8 mouse cellular contexts compared by ENCODE assay signal in the genomic region with DNA sequence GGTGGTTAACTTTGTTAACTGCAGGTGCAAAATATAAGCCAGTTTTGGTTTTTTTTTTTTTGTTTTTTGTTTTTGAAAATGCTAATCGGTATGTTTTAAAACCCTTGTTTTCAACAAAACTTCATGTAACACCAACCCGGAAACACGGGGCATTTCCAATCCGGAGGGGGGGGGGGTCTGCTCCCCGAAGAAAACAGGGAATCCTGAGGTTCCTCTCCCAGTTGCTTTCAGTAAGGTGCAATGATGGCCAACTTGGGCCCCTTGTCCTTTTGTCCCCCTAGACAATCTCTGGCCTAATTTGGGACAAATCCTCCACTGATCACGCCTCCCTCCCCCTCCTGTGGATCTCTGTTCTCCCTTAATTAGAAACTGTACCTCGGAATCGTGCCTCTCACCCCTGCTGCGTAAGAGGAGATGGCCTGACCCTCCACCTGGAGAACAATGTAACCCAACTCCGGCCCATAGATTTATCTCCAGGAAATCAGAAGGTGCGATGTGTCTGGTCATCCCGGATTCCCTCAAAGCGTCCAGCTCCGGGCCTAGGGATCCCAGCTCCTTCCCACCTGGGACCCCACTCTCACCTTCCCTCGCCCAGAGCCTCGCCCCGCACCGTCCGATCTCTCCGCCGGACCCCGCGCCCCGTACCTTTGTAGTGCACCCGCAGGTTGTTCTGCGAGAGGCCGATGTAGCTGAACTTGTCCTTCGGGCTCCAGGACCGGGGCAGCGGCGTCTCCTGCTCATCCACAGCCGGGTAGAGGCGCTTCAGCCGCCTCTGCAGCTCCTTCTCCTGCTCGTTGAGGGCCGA. TPM values are rescaled to one million over a fixed set of nuclear protein-coding genes. Genes with fewer than 3 reads are reported as not detected.
A peak's percentile ranks its signal among the peaks of the same experiment; 100 is the strongest.
DNase-seq lines count a peak whose midpoint lies in the region; ATAC-seq and TF ChIP-seq lines count a peak whose summit lies in the region.

No protein-coding gene starts in this region.

- H3K36me3 ChIP-seq in CH12.LX (replicated peaks in 1 of 2; ENCODE audit: control insufficient read depth in 1 of 2, insufficient read depth in 1 of 2, low read length in 1 of 2) (peaks cover 0 to 13% of the 10 kb centered on the region in 2 experiments), macrophage (ENCODE audit: inconsistent target) (no peaks in the 10 kb centered on the region)
- no peaks in the 10 kb centered on the region for H3K36me3 ChIP-seq in embryonic facial prominence, embryonic 12.5 days
- H3K36me3 ChIP-seq in heart, embryonic 13.5 days, result no peaks in the 10 kb centered on the region

- dilution Hi-C loops in CH12.LX (cut with MboI; ENCODE audit: extremely low pct_ligation_motif_present, extremely low pct_unique_long_range_greater_than_20kb, low sequenced_read_pairs), result no loop called here

- H3K27me3 ChIP-seq in CH12.LX (replicated peaks), result no peaks in the 10 kb centered on the region
- no peaks in the 10 kb centered on the region for H3K27me3 ChIP-seq in embryonic facial prominence, embryonic 12.5 days
- no peaks in the 10 kb centered on the region for H3K27me3 ChIP-seq in heart, embryonic 13.5 days (replicated peaks)

- peak; percentile 24 for DNase-seq in CH12.LX (ENCODE audit: extremely low read depth)
- peak; percentile 38 for DNase-seq in adrenal gland, adult 8-10 months
- peak; percentile 37 for DNase-seq in kidney, postnatal 14 days
- DNase-seq in spleen, adult 18-20 months, result peak; percentile 19 to 40
- no peak for DNase-seq in layer of hippocampus, adult 8-10 months (ENCODE audit: low spot score in 2 of 2)

- no peaks in the 10 kb centered on the region for H3K9me3 ChIP-seq in CH12.LX (replicated peaks; ENCODE audit: low read length)
- H3K9me3 ChIP-seq in embryonic facial prominence, embryonic 12.5 days, result no peaks in the 10 kb centered on the region
- no peaks in the 10 kb centered on the region for H3K9me3 ChIP-seq in heart, embryonic 13.5 days

- H3K4me2 ChIP-seq in CH12.LX (ENCODE audit: insufficient read depth, low read depth, poor library complexity, severe bottlenecking), result peak overlapping the region; percentile 57
- peak overlapping the region; percentile 81 for H3K4me2 ChIP-seq in embryonic facial prominence, embryonic 12.5 days (replicated peaks)
- H3K4me2 ChIP-seq in heart, embryonic 13.5 days, result peak overlapping the region; percentile 88

- TF ChIP-seq RAD21 in CH12.LX (IDR thresholded peaks at IDR 0.05; ENCODE audit: low read depth, low read length), result no peak

- WGBS in embryonic facial prominence, embryonic 12.5 days, result under 1% methylated on average over 36 of the region's 36 CpGs
- under 1% methylated on average over 36 of the region's 36 CpGs for WGBS in heart, embryonic 13.5 days
- under 1% methylated on average over 36 of the region's 36 CpGs for WGBS in macrophage (ENCODE audit: missing documents)

- H3K4me3 ChIP-seq in CH12.LX (replicated peaks in 1 of 3; ENCODE audit: low read depth in 2 of 3, low read length in 2 of 3, poor library complexity in 1 of 3), result peak overlapping the region; percentile 64 to 91 (median 90)
- H3K4me3 ChIP-seq in embryonic facial prominence, embryonic 12.5 days, result peak overlapping the region; percentile 87
- H3K4me3 ChIP-seq in heart, embryonic 13.5 days, result peak overlapping the region; percentile 99
- H3K4me3 ChIP-seq in macrophage (ENCODE audit: inconsistent target), result peak overlapping the region; percentile 89

- no peak for TF ChIP-seq CTCF in CH12.LX (conservative IDR thresholded peaks at IDR 0.05 in 1 of 2, IDR thresholded peaks at IDR 0.05 in 1 of 2; ENCODE audit: low read depth in 2 of 2, low read length in 2 of 2)

- H3K4me1 ChIP-seq in CH12.LX (ENCODE audit: control insufficient read depth in 1 of 2, insufficient read depth in 2 of 2), result peaks cover 10 to 37% of the 10 kb centered on the region in 2 experiments
- peaks cover 12% of the 10 kb centered on the region for H3K4me1 ChIP-seq in embryonic facial prominence, embryonic 12.5 days
- H3K4me1 ChIP-seq in heart, embryonic 13.5 days, result peaks cover 37% of the 10 kb centered on the region

- H3K27ac ChIP-seq in CH12.LX (ENCODE audit: insufficient read depth, low read depth) (no peak overlapping the region), macrophage (peak overlapping the region; percentile 58)
- peak overlapping the region; percentile 99 for H3K27ac ChIP-seq in embryonic facial prominence, embryonic 12.5 days
- H3K27ac ChIP-seq in heart, embryonic 13.5 days (replicated peaks), result peak overlapping the region; percentile 99

- no peak for ATAC-seq in embryonic facial prominence, embryonic 12.5 days (ENCODE audit: insufficient number of reproducible peaks, insufficient read depth, low FRiP score, low TSS enrichment)
- no peak for ATAC-seq in heart, embryonic 13.5 days (ENCODE audit: extremely low read depth, insufficient number of reproducible peaks, low FRiP score, low TSS enrichment)

- TF ChIP-seq EP300 in CH12.LX (IDR thresholded peaks at IDR 0.05; ENCODE audit: low read length), result no peak

- H3K79me2 ChIP-seq in CH12.LX (replicated peaks; ENCODE audit: control insufficient read depth, extremely low read depth, insufficient read depth, poor library complexity, severe bottlenecking) (peaks cover 51% of the 10 kb centered on the region), macrophage (ENCODE audit: inconsistent target) (peaks cover 54% of the 10 kb centered on the region)

- in situ Hi-C loops in CH12.LX (cut with MboI; ENCODE audit: low pct_ligation_motif_present, low pct_unique_long_range_greater_than_20kb, low sequenced_read_pairs), result no loop called here

- TF ChIP-seq POLR2A in CH12.LX (IDR thresholded peaks at IDR 0.05; ENCODE audit: low read depth, low read length), result no peak

- H3K9ac ChIP-seq in CH12.LX (ENCODE audit: insufficient read depth, low read depth), result peak overlapping the region; percentile 94
- H3K9ac ChIP-seq in embryonic facial prominence, embryonic 12.5 days, result peak overlapping the region; percentile 98
- H3K9ac ChIP-seq in heart, embryonic 13.5 days, result peak overlapping the region; percentile 100

TF ChIP-seq in CH12.LX, 34 proteins besides CTCF, POLR2A, EP300 and RAD21:
- TF ChIP-seq CHD2 (IDR thresholded peaks at IDR 0.05; ENCODE audit: low read length) (no peak), ELF1 (IDR thresholded peaks at IDR 0.05; ENCODE audit: low read depth, low read length) (peak; percentile 60), MXI1 (IDR thresholded peaks at IDR 0.05; ENCODE audit: low read depth, low read length) (0 out of 2 replicates have a peak, but pooled peaks have one; percentile 32), CHD1 (IDR thresholded peaks at IDR 0.05; ENCODE audit: low read depth, low read length) (0 out of 2 replicates have a peak, but pooled peaks have one; percentile 38), GABPA (IDR thresholded peaks at IDR 0.05; ENCODE audit: insufficient replicate concordance, low read depth, low read length) (no peak), HCFC1 (IDR thresholded peaks at IDR 0.05; ENCODE audit: low read depth, low read length) (no peak), JUND (conservative IDR thresholded peaks at IDR 0.05; ENCODE audit: low read depth, low read length) (no peak), MYC (IDR thresholded peaks at IDR 0.05; ENCODE audit: low read depth, low read length) (no peak), MAFK (IDR thresholded peaks at IDR 0.05; ENCODE audit: insufficient replicate concordance, low read length) (no peak), NRF1 (IDR thresholded peaks at IDR 0.05; ENCODE audit: low read depth, low read length) (no peak), POLR2AphosphoS2 (IDR thresholded peaks at IDR 0.05; ENCODE audit: low read depth, low read length) (no peak), ZC3H11A (IDR thresholded peaks at IDR 0.05; ENCODE audit: low read depth, low read length) (no peak), BHLHE40 (IDR thresholded peaks at IDR 0.05; ENCODE audit: low read depth, low read length) (0 out of 2 replicates have a peak, but pooled peaks have one; percentile 17), PAX5 (IDR thresholded peaks at IDR 0.05; ENCODE audit: low read length) (no peak), ETS1 (conservative IDR thresholded peaks at IDR 0.05; ENCODE audit: low read depth, low read length) (no peak)

RNA-seq across cellular contexts. Expression of gene Ranbp9, which starts 1.1 kb away (rescaled TPM):
- total RNA-seq in CH12.LX (2012; rRNA removed) (22.0 and 23.3 TPM in 2 replicates), CH12.LX (2014; rRNA removed) (27.4 and 31.8 TPM in 2 replicates)
- polyA plus RNA-seq in CH12.LX (2012; ENCODE audit: insufficient read length, low read depth) (33.3 and 37.6 TPM in 2 replicates), macrophage (2018) (44.6 to 53.4 TPM (median 47.4 TPM) in 3 replicates)
- 10 to 100 TPM; 55.1 to 70.8 (median 61.1) TPM for total RNA-seq in adrenal gland, adult 8-10 months (2022)
- 10.3 and 10.6 TPM in 2 replicates for polyA plus RNA-seq in embryonic facial prominence, embryonic 12.5 days (2016; fragmentation: Nextera tagmentation; extraction: Ambion mirVana)
- polyA plus RNA-seq in heart, embryonic 13.5 days (2015; fragmentation: Nextera tagmentation; extraction: Ambion mirVana), result 4.9 and 6.2 TPM in 2 replicates
- 100 to 1,000 TPM in 15 of 26 experiments, 10 to 100 TPM in 11; 32.7 to 157 (median 118) TPM for total RNA-seq in macrophage (2018; cell fraction: chromatin; rRNA removed)
- 10 to 100 TPM; 33.7 to 62.4 (median 53.4) TPM for total RNA-seq in macrophage (2018; cell fraction: cytosol; rRNA removed)
- total RNA-seq in macrophage (2018; cell fraction: nucleus; rRNA removed), result 100 to 1,000 TPM in 5 of 26 experiments, 10 to 100 TPM in 21; 29.6 to 123 (median 68.1) TPM
- 100 to 1,000 TPM in 2 of 4 experiments, 10 to 100 TPM in 2; 89.6 to 111 (median 99.4) TPM for total RNA-seq in layer of hippocampus, adult 8-10 months (2022)

Comparison
In these comparisons a context has a peak if more than half of its experiments do, and no peak if none do; other contexts are left out.
1. DNase-seq: peak in CH12.LX (single experiment), adrenal gland, adult 8-10 months (single experiment), kidney, postnatal 14 days (single experiment) and spleen, adult 18-20 months (2 of 2); none in layer of hippocampus, adult 8-10 months (0 of 2).
2. Peak in every context shown above with its lines, with median percentiles within 50 percentile points of each other: H3K4me2 ChIP-seq, H3K4me3 ChIP-seq and H3K9ac ChIP-seq.